Mouse (Mus musculus): ENCODE data around the gene Mat2a.
"Not testable (repeated sequence)": the region's sequence is repeated elsewhere in the genome, so short reads cannot be mapped to it uniquely, and the experiment has no call there.

Gene Mat2a

GRCm38 (mm10) chr6:72456567-72456966 lies 17.2 kb upstream of the Mat2a start:
- in situ Hi-C loops (cut with MboI, MseI), result no loop called here

GRCm38 (mm10) chr6:72454833-72455373 lies 15.5 kb upstream of the Mat2a start:
- in situ Hi-C loops (cut with MboI, MseI), result no loop called here

DNA sequence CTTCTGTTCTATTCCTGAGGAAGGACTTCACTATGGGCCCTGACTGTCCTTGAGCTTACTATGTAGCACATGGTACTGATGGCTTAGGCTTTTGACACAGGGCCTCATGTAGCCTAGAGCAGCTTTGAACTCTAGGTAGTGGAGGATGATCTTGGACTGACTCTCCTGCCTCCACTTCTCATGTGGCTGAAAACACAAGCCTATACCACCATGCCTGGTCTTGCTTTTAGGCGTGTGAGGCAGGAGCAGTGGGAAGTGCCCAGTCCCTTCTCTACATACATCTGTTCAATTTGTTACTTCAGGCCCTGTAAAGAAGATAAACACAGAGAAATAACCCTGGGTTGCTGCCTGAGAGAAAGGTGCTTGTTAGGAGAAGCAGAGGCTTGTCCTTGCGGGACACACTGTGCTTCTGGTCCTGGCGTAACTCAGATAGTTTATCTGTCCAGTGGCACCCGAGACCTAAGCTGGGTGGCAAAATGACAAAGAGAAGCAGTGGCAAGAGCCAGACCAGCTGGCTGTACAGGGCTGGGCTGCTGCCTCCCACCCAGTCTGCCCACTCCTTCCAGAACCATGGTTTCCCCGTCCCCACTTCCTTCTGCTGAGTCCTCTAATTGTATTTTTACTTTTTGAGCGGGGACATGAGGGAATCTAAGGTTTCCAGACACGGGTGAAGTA lies 14.9 kb upstream of the Mat2a start:
- in situ Hi-C loops (cut with MboI, MseI), result no loop called here

DNA sequence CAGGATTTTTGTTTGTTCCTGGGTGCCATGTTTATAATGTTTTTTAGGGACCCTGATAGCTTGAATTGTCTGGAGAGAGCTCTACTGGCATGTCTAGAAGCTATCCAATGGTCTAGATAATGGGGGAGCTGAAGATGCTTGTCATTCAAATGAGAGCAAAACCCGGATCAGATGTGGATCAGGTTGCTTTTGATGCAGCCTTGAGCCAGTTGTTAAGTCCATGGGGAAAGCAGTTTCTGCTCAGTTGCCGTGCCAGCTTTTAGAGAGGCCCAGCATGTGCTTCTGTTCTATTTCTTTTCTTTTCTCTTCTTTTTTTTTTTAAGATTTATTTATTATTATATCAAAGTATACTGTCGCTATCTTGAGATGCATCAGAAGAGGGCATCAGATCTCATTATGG lies 14.2 kb upstream of the Mat2a start:
- in situ Hi-C loops (cut with MboI, MseI), result no loop called here

DNA sequence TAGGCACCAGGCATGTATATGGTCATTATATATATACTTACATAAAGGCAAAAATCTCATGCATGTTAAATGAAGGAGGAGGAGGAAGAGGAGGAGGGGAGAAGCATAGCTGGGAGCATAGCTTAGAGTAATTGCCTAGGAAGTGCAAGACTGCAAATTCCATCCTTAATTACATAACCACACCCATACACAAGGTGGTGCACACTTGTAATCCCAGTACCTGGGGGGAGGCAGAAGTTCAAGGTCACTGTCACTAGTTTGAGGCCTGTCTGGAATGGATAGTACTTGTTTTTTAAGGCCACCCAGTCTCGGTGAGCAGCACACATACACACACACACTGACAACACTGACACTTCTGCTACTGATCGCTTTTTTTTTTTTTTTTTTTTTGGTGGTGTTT lies 13.0 kb upstream of the Mat2a start:
- in situ Hi-C loops (cut with MboI, MseI), result no loop called here

DNA sequence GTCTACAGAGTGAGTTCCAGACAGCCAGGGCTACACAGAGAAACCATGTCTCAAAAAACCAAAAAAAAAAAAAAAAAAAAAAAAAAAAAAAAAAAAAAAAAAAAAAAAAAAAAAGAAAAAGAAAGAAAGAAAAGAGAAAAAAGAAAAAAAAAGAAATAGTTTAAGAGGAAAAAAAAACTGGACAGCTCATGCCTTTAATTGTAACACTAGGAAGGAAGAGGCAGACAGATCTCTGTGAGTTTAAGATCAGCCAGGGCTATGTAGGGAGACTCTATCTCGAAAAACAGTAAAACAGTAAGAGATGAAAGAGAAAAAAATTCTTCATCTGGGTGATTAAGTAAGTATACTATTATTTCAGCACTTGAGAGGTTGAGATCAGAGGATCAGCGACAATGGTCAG lies 12.4 kb upstream of the Mat2a start:
- in situ Hi-C loops (cut with MboI, MseI), result not testable (repeated sequence)

DNA sequence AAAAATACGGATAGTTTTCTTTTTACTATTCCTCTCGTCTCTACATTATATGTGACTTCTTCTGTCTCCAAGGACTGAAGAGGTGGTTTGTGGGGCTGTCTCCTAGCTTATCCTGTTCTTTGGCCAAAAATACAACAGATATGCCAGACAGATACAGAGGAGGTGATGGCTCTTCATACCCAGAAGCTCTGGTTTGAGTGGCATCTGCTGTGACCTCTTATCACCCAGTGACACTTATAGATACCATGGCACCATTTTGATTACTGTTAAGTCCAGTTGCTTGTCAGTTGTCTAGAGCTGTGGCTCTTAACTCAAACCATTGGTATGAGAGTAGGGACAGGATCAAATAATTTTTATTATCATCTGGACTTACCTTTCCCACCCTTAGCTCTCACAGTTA lies 8.1 kb upstream of the Mat2a start:
- in situ Hi-C loops (cut with MboI, MseI), result no loop called here

DNA sequence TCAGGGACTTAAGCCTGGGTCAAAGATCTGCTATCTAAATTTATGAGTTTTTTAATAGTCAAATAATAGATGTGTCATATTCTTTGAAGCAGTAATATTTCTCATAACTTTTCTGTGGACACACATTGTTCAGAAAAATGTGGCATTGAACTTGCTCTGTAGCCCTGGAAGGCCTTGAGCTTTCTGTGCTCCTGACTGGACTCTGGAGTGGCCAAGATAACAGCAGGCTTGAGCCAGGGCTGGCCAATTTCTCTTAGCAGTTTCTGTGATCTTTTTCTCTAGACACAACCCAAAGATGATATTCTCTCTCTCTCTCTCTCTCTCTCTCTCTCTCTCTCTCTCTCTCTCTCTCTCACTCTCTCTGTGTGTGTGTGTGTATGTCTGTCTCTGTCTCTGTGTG lies 5.7 kb upstream of the Mat2a start:
- in situ Hi-C loops (cut with MboI, MseI), result no loop called here

DNA sequence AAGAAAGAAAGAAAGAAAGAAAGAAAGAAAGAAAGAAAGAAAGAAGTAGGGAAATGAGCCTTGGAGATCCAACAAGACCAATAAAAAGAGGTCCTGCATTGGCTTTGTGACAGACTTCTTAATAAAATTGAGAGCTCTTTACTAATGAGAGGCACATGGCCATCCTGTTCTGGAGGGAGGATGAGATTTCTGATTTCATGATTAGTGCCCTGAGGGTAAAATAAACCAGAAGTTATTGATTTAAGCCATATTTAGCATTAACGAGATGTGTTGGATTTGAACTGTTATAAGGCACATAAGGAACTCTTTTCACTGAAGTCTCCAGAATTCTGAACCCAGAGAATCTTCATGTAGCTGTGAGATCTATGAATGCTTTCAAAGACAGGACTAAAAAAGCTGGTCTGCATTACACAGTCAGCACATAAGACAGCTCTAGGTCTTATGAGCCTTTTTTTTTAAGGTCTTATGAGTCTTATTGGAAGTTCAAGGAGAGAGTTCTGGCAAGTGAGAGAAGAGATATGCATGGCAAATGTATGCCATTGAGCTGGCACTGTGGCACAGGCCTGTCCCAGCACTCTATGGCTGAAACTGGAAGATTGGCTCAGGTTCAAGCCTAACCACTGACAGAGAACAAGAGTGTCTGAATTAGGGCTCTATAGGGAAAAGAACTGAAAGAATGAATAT lies 3.7 kb upstream of the Mat2a start:
- in situ Hi-C loops (cut with MboI, MseI), result no loop called here

- in situ Hi-C loops (cut with MboI, MseI), result no loop called here
These were observed 1.0 kb upstream of the Mat2a start for GRCm38 (mm10) chr6:72440186-72440990.

GRCm38 (mm10) chr6:72438862-72439354 lies 450 bp downstream of the Mat2a start:
- in situ Hi-C loops (cut with MboI, MseI), result no loop called here

DNA sequence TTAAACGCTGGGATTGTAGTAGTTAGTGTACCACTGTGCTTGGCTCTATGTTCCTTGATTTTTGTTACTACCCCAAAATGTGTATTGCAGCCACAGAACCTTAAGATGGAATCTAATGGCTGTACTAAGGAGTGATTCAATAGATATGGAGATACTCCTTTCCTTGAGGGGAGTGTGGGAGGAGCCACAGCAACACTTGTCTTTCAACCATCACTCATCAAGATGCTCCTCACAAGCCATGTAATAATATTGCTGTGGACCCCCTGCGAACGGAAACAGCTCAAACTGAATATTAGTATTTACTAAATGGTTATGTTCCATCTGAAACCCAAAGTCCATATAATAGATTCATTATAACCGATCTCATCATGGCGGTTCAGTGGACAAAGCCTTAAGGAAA lies 1.1 kb downstream of the Mat2a start:
- in situ Hi-C loops (cut with MboI, MseI), result no loop called here

- in situ Hi-C loops (cut with MboI, MseI), result no loop called here
These were observed 7.2 kb downstream of the Mat2a start for GRCm38 (mm10) chr6:72432153-72432552.

DNA sequence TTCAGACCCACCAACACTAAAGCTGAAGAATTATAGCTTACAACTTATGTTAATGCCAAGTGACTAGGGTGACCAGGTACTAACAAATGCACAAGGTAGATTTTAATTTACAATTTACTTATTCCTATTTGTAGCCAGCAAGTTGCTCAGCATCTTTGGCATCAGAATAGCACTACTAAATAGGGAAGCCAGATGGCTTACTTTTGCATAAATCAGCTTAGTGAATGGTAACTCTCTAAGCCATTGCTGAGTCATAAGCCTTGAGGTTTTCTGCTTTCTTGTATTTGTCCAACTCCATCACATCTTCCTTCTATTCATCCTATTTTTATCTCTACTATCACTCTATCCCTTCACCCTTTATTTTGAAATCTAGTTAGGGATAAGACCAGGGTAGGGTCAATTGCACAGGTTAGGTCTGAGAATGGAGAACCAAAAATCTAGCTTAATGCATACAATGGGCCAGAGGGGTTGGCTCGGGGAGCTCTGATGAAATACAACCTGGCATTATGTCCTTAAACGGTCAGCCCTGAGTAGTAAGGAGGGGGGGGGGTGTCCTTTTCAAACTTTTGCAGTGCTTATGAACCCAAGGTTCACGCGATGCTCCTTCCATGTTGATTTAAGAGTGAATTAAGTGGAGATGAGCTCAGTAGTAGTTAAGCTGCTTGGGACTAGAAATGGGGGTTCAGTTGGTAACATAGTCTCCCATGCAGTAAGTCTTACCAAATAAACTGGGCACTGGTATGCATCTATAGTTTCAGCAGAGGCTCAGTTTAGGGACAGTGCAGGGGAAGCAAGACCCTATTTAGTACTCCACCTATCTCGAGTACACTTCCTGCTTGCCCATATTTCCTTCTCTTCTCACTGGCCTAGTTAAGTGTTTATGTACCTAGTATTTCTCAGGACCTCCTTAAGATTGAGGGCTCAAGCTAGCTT lies 8.1 kb downstream of the Mat2a start:
- in situ Hi-C loops (cut with MboI, MseI), result no loop called here

DNA sequence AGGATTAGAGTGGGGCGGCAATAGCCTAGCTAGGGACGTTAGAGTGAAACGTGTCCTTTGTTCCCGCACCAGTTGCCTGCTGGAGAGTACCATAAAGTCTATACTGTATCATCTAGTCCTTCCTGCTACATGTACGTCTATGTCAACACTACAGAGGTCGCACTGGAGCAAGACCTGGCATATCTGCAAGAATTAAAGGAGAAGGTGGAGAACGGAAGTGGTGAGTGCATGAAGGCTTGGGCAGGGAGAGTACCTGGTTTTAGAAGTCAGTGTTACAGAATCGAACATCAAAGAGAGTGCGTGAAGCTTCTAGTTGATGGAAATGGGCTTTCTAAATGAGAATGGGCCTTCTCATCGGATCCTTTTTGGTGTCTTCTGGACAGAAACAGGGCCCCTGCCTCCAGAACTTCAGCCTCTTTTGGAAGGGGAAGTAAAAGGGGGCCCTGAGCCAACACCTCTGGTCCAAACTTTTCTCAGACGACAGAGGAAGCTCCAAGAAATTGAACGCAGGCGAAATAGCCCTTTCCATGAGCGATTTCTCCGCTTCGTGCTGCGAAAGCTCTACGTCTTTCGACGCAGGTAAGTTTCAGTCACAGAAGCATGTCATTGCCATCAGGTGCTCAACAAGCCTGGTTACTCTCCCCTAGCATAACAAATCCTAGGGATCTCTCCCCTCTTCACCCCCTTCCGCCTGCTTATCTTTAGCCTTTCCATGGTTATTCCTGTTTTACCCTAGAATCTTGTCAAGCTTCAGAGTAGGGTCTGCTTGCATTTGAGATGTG lies 10.1 kb downstream of the Mat2a start:
- in situ Hi-C loops (cut with MboI, MseI), result loop anchor here (5.0 kb wide), 2 partner anchors 98 to 138 kb away; no protein-coding TSS in a partner anchor

DNA sequence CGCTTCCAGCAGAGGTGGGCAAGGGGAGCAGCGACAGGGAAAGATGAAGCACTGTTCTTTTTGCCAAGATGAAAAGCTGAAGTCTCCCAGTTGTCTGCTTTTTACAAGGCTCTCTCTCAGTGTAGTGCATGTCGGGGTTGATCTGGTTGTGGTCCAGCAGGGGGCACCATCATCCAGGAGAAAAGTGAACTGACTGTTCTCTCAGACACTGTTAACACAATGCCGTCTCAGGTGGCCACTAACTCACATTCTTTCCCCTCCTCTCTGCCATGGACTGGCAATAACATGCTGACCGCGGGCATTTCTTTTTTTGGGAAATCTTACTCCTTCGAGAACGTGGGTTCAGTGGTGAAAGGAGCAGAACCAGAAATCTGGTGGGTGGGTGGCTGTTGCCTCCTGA lies 11.3 kb downstream of the Mat2a start:
- in situ Hi-C loops (cut with MboI, MseI), result loop anchor here (5.0 kb wide), 2 partner anchors 99 to 139 kb away; no protein-coding TSS in a partner anchor

- in situ Hi-C loops (cut with MboI, MseI), result loop anchor here (5.0 kb wide), 2 partner anchors 102 to 142 kb away; no protein-coding TSS in a partner anchor
These were observed 13.7 kb downstream of the Mat2a start for GRCm38 (mm10) chr6:72425646-72426045.

- in situ Hi-C loops (cut with MboI, MseI), result no loop called here
These were observed 18.5 kb downstream of the Mat2a start for GRCm38 (mm10) chr6:72420901-72421300.

DNA sequence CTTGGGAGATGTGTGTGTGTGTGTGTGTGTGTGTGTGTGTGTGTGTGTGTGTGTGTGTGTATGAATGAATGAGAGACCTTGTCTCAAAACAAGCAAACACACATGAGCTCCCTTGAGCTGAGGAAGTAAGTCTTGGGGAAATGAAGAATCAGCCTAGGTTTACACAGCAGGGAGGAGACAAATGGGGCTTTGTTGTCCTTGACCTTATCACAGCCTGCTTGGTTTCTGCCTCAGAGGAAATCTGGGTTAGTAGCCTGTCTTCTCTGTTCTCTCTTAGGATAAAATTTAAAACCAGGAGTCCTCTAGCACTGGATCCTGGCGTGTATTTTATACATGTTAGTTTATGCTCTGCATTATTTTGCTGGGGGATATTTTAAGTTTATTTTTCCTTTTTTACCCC lies 19.6 kb downstream of the Mat2a start:
- in situ Hi-C loops (cut with MboI, MseI), result no loop called here

DNA sequence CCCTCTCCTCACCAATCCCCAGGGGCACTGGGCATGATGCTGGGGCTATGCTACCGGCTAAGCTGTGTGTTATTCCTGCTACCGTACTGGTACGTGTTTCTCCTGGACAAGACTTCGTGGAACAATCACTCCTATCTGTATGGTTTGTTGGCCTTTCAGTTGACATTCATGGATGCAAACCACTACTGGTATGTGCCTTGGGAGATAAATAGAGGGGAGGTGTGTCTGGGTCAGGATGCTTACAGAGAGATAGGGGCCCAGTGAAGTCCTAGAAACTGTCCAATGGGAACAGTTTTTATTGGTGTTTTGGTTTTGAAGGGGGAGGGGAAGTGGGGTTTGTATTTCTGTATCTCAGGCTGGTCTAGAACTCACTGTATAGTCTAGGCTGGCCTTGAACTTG lies 21.1 kb downstream of the Mat2a start:
- in situ Hi-C loops (cut with MboI, MseI), result no loop called here
